Mouse (Mus musculus) forebrain, embryonic 16.5 days (tissue): Measurements from ENCODE around the gene Aox4. TPM values are rescaled to one million over a fixed set of nuclear protein-coding genes. Genes with fewer than 3 reads are reported as not detected.

Experiments
- polyA plus RNA-seq: library from polyadenylated mRNA; unstranded; fragments of >200 nt; fragmentation: Nextera tagmentation; extraction: Ambion mirVana; gene quantifications from 2 replicates; pipeline ENCODE4 v1.2.1, GENCODE M21; 2015

The Aox4 gene
- polyA plus RNA-seq, 1 experiment from 2014 or later, result 2.1 TPM

Other genes with a start within 250 kb of the Aox4 start
- 7.8 and 9.4 TPM in 2 replicates for gene Sgo2a, start 214.4 kb upstream of the Aox4 start, polyA plus RNA-seq
- 31.5 and 33.7 TPM in 2 replicates for gene Kctd18, start 191.4 kb upstream of the Aox4 start, polyA plus RNA-seq
- gene Aox1, start 180.5 kb upstream of the Aox4 start, polyA plus RNA-seq, result 0.25 and 0.37 TPM in 2 replicates
- gene Aox3, start 97.3 kb upstream of the Aox4 start, polyA plus RNA-seq, result 0.33 and 0.37 TPM in 2 replicates
- gene Aox2, start 67.9 kb downstream of the Aox4 start, polyA plus RNA-seq, result 0.05 TPM in 1 of 2 replicates, not detected in the other
- gene Bzw1, start 182.5 kb downstream of the Aox4 start, polyA plus RNA-seq, result 375 and 410 TPM in 2 replicates
- 192 and 208 TPM in 2 replicates for gene Clk1, start 213.7 kb downstream of the Aox4 start, polyA plus RNA-seq
- 65.8 and 68.1 TPM in 2 replicates for gene Nif3l1, start 234.8 kb downstream of the Aox4 start, polyA plus RNA-seq
- gene Ppil3, start 235.1 kb downstream of the Aox4 start, polyA plus RNA-seq, result 54.1 and 61.4 TPM in 2 replicates